Mouse (Mus musculus) layer of hippocampus, postnatal 36 days (tissue): Measurements from ENCODE around the gene Homer3. TPM values are rescaled to one million over a fixed set of nuclear protein-coding genes. Genes with fewer than 3 reads are reported as not detected.

Experiments
- DNase-seq, 2 experiments: peaks; one replicate each; pipeline ENCODE4 v3.0.0; 2022
- total RNA-seq, 2 experiments: library from RNA; stranded (reverse); gene quantifications; 2 replicates each; pipeline ENCODE4 v1.2.3; 2021

The Homer3 gene
- total RNA-seq, 2 experiments from 2014 or later: 77.3 to 86.6 TPM

GRCm38 (mm10) chr8:70338931-70339330 lies 56.3 kb downstream of the Homer3 start:
- DNase-seq: no peak

- no peak for DNase-seq
Observed at GRCm38 (mm10) chr8:70340659-70341058, 58.0 kb downstream of the Homer3 start.

GRCm38 (mm10) chr8:70342007-70342406 lies 59.4 kb downstream of the Homer3 start:
- DNase-seq: no peak

GRCm38 (mm10) chr8:70343076-70343475 lies 60.4 kb downstream of the Homer3 start:
- no peak for DNase-seq

GRCm38 (mm10) chr8:70343696-70344095 lies 61.1 kb downstream of the Homer3 start:
- DNase-seq: peak in 1 of 2 experiments; percentile 49

Other genes starting within 250 kb of the Homer3 start
- gene Mau2, start 240.1 kb upstream of the Homer3 start, total RNA-seq: 10 to 100 TPM; 77.3 to 80.9 TPM
- gene Sugp1, start 240.0 kb upstream of the Homer3 start, total RNA-seq: 10 to 100 TPM; 47.0 to 51.3 TPM
- gene Tm6sf2, start 209.9 kb upstream of the Homer3 start, total RNA-seq: 1 to 10 TPM; 5.0 to 8.5 TPM
- 10 to 100 TPM; 73.7 to 91.3 TPM for gene Hapln4, start 199.4 kb upstream of the Homer3 start, total RNA-seq
- gene Ncan, start 162.0 kb upstream of the Homer3 start, total RNA-seq: 100 to 1,000 TPM; 167 to 170 TPM
- gene Nr2c2ap, start 151.5 kb upstream of the Homer3 start, total RNA-seq: 10 to 100 TPM; 25.4 to 30.5 TPM
- 10 to 100 TPM; 14.0 to 15.3 TPM for gene Rfxank, start 143.7 kb upstream of the Homer3 start, total RNA-seq
- 10 to 100 TPM; 43.9 to 50.8 TPM for gene Borcs8, start 143.3 kb upstream of the Homer3 start, total RNA-seq
- under 1 TPM; 0.27 to 0.38 TPM for gene Mef2b, start 143.1 kb upstream of the Homer3 start, total RNA-seq
- gene Tmem161a, start 110.5 kb upstream of the Homer3 start, total RNA-seq: 10 to 100 TPM; 43.5 to 57.1 TPM
- 10 to 100 TPM; 44.8 to 49.7 TPM for gene Slc25a42, start 70.5 kb upstream of the Homer3 start, total RNA-seq
- gene Sugp2, start 48.6 kb upstream of the Homer3 start, total RNA-seq: 100 to 1,000 TPM; 118 to 126 TPM
- 10 to 100 TPM; 47.0 to 50.5 TPM for gene Armc6, start 48.4 kb upstream of the Homer3 start, total RNA-seq
- 10 to 100 TPM; 39.7 to 40.2 TPM for gene Ddx49, start 19.7 kb downstream of the Homer3 start, total RNA-seq
- gene Cope, start 19.7 kb downstream of the Homer3 start, total RNA-seq: 100 to 1,000 TPM; 129 to 133 TPM
- gene Cers1, start 32.9 kb downstream of the Homer3 start, total RNA-seq: 100 to 1,000 TPM; 116 to 127 TPM
- 10 to 100 TPM; 11.2 to 18.7 TPM for gene Gdf1, start 47.0 kb downstream of the Homer3 start, total RNA-seq
- 10 to 100 TPM; 70.4 to 72.6 TPM for gene Upf1, start 70.5 kb downstream of the Homer3 start, total RNA-seq
- gene Comp, start 90.7 kb downstream of the Homer3 start, total RNA-seq: under 1 TPM; 0.32 to 0.91 TPM
- gene Crtc1, start 156.8 kb downstream of the Homer3 start, total RNA-seq: 100 to 1,000 TPM; 181 to 187 TPM
- gene Klhl26, start 194.1 kb downstream of the Homer3 start, total RNA-seq: 10 to 100 TPM; 57.4 to 59.0 TPM
- gene Tmem59l, start 204.5 kb downstream of the Homer3 start, total RNA-seq: 100 to 1,000 TPM; 312 to 335 TPM
- gene Crlf1, start 210.3 kb downstream of the Homer3 start, total RNA-seq: 10 to 100 TPM; 42.9 to 45.2 TPM
- 100 to 1,000 TPM in 1 of 2 experiments, 10 to 100 TPM in 1; 97.5 to 102 TPM for gene Rex1bd, start 223.9 kb downstream of the Homer3 start, total RNA-seq
- gene Uba52, start 228.0 kb downstream of the Homer3 start, total RNA-seq: 100 to 1,000 TPM; 947 to 957 TPM
- gene Fkbp8, start 244.9 kb downstream of the Homer3 start, total RNA-seq: 100 to 1,000 TPM; 436 to 447 TPM
- 10 to 100 TPM; 38.2 to 38.3 TPM for gene Kxd1, start 245.1 kb downstream of the Homer3 start, total RNA-seq